Mouse (Mus musculus) right cerebral cortex, postnatal 25 days (tissue): ENCODE results near the gene Serinc2.

Source experiments
- DNase-seq: peaks from one replicate; pipeline ENCODE4 v3.0.0; 2022

The Serinc2 gene

DNA sequence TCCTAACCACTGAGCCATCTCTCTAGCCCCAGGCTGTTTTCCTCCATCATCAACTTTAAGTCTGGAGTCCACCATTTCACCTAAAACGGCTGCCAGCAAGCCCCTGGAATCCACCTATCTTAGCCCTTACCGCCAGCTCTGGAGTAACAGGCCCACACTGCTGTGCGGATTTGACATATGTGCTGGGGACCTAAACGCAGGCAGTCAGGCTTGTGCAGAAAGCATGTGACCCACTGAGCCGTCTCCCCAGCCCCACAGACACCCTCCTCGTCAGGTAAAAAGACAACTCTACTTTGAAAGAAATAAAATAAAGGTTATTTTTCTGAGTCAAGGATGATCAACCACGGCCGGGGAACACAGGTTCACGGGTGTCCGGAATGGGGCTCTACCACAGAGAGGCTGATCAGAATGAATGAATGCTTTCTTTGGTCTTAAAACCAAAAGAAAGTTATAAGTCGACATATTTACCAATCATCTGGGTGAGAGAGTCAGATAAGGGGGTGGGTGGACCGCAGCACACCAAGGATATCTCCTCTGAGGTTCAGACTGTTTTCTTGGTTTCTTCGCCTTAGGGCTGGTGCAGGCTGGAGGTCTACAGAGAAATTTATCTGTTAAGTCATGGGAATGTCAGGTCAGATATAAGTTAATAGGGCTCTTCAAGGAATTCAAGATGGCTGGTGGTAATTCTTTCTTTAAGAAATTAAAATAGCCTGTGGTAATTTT lies 17.4 kb upstream of the Serinc2 start:
- no peak for DNase-seq

- DNase-seq: no peak
These were observed 16.2 kb upstream of the Serinc2 start for GRCm38 (mm10) chr4:130295047-130295745.

GRCm38 (mm10) chr4:130294513-130294912 lies 15.5 kb upstream of the Serinc2 start:
- DNase-seq: no peak

DNA sequence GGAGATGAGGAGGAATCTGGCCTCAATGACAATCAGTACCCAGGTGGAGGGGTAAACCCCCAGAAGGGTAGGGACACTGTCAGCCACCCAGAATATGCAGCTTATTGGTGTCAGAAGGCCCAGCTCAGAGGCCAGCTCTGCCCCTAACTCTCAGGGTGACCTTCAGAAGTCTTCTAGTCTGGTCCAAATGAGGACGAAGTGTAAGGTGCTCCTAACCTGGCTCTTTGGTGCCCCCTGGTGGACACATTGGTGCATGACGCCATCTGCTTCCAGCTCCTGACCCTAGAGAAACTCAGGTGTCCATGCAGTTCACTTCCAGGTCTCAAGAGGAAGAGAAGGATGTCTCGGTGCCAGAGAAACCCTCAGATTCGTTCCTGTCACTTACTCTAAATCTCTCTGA lies 13.3 kb upstream of the Serinc2 start:
- peak; percentile 54 for DNase-seq

DNA sequence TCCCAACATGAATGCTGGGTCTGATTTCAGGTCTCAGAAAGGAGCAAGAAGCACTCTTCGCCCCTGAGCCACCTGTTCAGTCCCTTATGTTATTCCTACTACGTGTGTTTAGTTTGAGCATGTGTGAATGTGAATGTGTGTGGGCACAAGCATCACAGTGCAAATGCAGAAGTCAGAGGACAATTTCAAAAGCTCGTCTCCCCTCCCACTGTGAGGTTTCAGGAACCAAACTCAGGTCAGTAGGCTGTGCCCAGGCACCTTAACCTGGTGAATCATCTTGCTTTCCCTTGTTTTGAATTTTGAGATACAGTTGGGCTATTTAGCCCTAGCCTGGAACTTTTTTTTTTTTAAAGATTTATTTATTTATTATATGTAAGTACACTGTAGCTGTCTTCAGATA lies 10.8 kb upstream of the Serinc2 start:
- no peak for DNase-seq

DNA sequence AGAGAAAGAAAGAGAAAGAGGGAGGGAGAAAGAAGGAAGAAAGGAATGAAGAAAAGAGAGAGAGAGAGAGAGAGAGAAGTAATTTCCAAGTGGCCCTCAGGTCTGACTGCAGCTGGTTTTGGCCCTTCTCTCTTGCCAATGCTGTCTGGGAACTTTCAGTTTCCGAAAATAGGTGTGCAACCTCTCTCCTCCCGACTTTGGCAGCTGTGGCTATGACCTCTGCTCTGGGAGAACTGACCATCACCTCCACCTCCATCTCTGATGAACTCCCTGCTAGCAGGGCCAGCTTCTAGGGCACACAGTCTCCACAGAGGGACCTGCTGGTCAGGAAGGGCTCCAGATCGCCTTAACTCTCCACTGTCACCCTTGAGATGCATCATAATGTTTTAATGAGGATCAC lies 7.5 kb upstream of the Serinc2 start:
- no peak for DNase-seq

GRCm38 (mm10) chr4:130283826-130284225 lies 4.8 kb upstream of the Serinc2 start:
- no peak for DNase-seq

DNA sequence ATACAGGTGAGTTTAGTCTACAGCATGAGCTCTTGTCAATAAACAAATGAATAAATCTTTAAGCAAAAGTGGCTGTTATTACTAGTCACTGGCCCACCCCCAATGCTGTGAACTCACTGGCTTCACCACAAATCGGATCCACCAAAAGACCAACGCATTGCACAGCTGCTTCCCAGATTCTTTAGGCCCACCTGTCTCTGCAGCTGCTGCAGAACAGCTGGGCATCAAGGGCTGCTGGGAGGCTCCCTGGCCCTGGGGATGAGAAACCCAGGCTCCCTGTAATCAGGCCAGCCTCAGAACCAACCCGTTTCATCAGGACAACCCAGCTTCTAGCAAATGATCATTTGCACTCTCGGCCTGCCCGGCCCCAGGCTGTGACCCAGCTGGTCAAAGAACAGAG lies 3.9 kb upstream of the Serinc2 start:
- no peak for DNase-seq

DNA sequence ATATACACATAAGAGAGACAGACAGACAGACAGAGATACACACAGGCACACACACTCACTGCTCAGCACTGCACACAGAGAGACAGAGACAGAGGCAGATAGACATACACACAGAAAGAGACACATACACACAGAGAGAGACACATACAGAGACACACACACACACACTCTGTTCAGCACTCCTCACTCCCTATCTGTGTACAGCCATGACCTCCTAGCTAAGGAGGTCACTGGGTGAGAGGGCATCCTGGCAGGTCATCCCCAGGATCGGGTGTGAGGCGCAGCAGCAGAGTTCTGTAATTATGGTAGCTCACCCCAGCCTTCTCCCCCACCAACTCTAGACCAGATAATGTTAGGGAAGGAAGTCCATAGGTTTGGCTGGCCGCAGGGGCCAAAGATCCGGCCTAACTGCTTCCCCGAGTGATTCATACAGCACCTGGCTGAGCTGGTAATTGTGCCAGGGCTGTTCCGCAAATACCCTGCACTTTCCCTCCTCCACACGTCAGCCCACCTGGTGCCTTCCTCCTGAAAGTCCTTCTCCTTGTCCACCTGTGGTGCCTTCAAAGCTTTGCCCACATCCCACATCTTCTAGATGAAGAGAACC lies 2.3 kb downstream of the Serinc2 start:
- DNase-seq: no peak

DNA sequence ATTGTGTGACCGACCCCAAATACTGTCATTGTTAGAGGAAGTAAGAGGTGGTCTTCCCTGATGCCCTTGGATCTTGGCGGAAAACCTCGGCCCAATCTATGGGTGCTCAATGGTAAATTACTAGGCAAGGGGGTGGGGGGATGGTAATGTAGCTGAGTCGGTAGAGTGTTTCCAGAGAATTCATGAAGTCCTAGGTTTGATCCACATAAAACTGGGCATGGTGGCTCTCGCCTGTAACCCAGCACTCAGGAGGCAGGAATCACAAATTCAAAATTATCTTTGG lies 3.2 kb downstream of the Serinc2 start:
- no peak for DNase-seq

DNA sequence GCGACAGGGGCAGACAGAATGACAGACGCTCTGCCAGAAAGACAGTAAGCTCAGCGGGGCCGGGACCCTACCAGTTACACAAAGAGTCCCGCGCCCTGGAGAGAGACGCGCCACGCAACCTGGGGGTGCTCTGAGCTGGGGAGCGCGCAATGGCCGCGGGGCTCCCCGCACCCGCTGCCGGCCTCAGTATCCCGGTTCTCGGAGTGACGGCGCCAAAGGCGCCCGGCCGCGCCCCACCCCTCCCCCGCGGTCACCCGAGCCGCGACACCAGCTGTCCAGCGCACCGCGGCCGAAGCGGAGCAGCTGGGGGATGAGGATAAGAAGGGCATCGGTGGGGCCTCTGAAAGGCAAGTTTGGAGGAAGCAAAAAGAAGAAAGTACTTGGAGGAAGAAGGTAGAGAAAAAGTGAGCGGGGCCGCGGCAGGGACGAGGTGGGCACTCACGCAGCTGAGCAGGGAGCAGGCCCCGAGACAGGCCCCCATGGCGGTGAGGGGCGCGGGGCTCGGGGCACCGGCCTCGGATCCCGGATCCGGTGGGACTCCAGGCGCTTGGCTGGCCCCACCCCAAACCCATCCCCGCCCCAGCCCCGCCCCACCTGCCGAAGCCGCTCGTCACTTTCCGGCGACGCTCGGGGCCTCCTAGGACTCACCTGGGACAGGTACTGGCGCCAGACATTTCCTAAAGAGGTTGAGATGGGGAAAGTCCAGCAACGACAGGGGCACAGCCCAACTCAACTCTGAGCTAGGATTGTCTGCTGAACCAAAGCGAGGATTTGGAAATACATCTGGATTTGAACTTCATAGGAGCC lies 3.8 kb downstream of the Serinc2 start:
- DNase-seq: no peak

GRCm38 (mm10) chr4:130274346-130275015 lies 4.5 kb downstream of the Serinc2 start:
- no peak for DNase-seq

DNA sequence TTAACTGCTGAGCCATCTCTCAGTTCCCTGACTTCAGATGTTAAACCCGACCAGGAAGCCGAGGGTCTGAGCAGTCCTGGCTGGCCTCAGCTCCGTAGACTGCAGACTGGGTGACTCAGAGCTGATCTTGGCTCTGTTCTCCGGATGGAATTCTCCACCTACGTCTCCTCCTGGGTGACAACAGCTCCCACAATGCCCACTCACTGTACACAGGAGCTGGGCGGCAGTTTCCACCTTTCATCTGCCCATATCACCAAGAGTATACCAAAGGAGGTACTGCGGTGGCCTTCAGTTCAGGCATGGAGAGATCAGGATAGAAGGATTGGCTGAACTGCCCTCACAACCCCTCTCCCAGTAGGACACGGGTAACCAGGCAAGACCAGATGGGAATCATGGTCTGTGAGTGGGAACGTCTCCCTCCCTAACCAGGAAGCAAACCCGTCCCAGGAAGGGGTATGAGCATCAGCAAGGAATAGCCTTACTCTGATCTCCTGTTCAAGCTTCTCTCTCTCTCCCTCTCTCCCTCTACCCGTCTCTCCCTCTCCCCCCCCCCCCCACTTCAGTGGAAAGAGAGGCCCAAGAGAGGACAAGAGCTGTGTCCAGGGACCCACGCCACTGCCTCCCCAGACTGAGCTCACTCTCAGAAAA lies 5.2 kb downstream of the Serinc2 start:
- DNase-seq: peak; percentile 63

GRCm38 (mm10) chr4:130270611-130271347 lies 8.2 kb downstream of the Serinc2 start:
- DNase-seq: peak; percentile 59

- DNase-seq: peak; percentile 66
These were observed 8.9 kb downstream of the Serinc2 start for GRCm38 (mm10) chr4:130270089-130270488.

- no peak for DNase-seq
These were observed 10.3 kb downstream of the Serinc2 start for GRCm38 (mm10) chr4:130268736-130269135.

DNA sequence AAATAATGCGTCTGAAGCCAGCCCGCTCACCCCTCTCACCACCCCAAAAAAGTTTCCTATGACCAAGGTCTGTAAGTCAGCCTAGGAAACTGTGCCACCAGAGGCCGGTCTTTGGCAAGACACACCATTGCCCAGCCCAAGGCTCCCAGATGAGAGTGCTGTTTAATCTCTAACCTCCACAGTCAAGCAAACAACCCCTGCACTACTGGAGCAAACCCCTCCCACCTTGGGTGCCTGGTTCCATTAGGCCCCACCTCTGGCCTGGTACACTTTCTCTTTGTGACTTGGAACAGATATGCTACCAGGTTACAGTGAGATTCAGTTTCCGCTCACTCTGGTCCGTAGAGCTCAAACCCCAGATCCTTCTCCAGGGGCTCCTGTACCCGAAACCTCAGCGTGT lies 11.9 kb downstream of the Serinc2 start:
- DNase-seq: no peak

DNA sequence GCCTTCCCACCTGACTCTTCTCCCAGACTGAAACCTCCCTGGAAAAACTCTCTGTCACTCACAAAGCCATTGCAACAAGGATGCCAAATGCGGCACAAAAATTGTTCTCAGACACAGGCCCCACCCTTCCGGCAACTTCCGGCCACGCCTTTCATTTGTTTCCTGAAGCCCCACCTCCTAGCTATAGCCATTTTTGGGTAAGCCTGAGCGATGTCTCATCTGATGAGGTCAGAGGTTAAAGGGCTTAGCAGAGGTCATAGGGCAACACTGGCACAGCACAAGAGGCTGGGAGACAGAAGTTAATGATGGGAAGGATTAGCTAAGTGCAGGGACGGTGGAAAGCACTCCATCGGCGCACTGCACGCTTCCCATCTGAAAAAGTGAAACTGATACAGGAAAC lies 12.4 kb downstream of the Serinc2 start:
- DNase-seq: no peak

DNA sequence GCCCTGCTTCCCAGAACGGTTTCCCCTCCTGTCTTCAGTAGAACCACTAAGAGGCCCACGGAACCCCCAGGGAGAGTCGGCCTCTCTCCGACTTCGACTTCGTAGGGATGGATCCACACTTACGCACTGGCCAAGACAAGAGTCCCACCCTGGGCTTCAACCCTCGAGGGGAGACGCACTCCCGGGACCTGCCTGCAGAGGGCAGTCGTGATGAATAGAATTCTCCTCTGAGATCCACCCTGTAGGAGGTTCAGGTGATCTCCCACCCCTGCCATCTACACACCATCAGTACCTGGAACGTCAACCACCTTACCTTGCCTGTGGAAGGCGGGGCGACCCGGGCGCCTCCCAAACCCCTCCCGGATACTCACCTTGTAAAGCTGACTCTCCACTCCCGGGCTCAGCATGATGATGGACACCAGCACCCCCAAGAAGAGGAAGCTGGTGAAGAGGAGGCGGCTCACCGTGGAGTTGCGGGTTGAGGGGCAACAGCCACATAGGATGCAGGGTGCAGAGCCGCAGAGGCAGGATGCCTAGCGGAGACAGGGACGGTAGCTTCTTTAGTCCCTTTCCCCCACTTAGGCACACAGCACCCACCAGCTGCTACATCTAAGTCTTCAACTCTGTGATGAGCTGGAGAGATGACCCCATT lies 14.2 kb downstream of the Serinc2 start:
- peak; percentile 41 for DNase-seq

DNA sequence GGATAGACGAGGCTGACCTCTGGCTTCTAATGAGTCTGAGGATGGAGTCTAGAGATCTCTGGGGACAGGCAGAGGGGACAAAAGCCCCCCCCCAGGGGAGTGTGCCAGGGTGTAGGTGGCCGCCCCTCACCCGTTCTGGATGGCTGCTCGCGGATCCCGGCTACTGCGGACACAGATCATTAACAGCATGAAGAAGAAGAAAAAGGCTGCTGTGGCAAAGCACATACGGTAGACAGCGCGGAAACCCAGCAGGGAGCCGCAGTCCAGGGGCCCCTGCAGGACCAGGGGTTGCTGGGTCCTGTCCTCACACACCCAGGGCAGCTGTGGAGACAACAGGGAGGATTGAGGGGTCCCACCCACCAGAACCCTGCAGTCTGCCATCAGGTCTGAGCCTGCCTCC lies 14.9 kb downstream of the Serinc2 start:
- DNase-seq: no peak

DNA sequence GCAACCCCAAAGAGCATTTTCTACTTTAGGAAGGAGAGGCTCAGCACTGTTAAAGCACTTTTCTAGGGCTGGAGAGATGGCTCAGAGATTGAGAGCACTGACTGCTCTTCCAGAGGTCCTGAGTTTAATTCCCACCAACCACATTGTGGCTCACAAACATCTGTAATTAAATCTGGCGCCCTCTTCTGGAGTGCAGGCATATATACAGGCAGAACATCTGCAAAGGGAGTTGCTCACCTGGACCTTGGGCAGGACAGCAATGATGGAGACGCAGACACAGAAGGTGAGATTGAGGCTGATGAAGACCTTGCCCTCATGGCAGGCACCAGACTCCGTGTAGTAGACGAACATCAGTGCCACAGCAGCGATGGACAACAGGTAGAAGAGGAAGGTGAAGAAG lies 18.6 kb downstream of the Serinc2 start:
- no peak for DNase-seq
